Mouse (Mus musculus) neural tube, embryonic 13.5 days (tissue): ENCODE results near the gene Tlr5. TPM values are rescaled to one million over a fixed set of nuclear protein-coding genes. Genes with fewer than 3 reads are reported as not detected.

ENCODE experiments used
- polyA plus RNA-seq: library from polyadenylated mRNA; unstranded; fragments of >200 nt; fragmentation: Nextera tagmentation; extraction: Ambion mirVana; gene quantifications from 2 replicates; pipeline ENCODE4 v1.2.1, GENCODE M21; 2015

Gene Tlr5
- polyA plus RNA-seq, 1 experiment from 2014 or later: 0.39 TPM

Other genes with a start within 250 kb of the Tlr5 start
- gene Ccdc185, start 205.6 kb upstream of the Tlr5 start, polyA plus RNA-seq: not detected in 2 replicates
- 72.3 and 73.9 TPM in 2 replicates for gene Susd4, start 190.9 kb upstream of the Tlr5 start, polyA plus RNA-seq